Mouse (Mus musculus) cortical plate, adult 2 months (tissue): ENCODE data around the gene 2700049A03Rik.

Source experiments
- CTCF ChIP-seq: fragments of 200-500 bp; IDR thresholded peaks from 2 replicates; pipeline ENCODE4 v1.5.1; 2011; ENCODE audit warnings: mild to moderate bottlenecking, control low read depth, low read length; ENCODE audit not compliant: insufficient read depth; ENCODE audit errors: extremely low read depth
- POLR2A ChIP-seq: fragments of 200-500 bp; IDR thresholded peaks from 2 replicates; pipeline ENCODE4 v1.6.1; 2011; ENCODE audit warnings: mild to moderate bottlenecking, low read length, control low read depth; ENCODE audit not compliant: insufficient read depth; ENCODE audit errors: extremely low read depth

DNA sequence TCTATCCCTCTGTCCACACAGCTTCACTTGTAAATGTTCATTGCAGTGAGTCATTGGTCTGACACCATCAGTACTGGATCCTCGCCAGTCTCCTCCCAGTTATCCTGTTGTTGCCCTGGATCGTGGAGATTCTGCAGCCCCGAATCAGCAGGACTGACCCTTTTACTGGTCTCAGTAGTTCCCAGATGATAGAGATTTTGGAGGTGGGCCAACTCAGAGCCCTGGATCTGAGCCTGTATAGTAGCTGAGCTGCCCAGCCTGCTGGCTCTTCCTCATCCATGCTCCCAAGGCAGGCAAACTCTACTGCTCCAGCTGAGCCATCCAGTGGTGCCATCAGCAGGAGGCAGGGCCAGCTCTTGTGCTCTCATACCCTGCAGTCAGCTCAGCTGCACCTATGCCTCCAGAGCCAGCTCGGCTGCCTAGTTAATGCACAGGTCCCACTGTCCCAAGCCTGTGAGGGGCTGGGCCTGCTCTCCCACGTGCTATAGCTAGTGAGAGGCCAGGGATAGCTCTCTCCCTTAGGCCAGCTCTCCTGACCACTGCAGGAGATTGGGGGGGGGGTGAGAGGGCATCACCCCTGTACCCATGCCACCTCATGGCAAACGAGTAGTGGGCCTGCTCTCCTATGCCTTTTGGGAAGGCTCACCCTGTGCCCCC lies 81.3 kb downstream of the 2700049A03Rik start:
- no peak for TF ChIP-seq POLR2A
- TF ChIP-seq CTCF = no peak
